In the genomic region with DNA sequence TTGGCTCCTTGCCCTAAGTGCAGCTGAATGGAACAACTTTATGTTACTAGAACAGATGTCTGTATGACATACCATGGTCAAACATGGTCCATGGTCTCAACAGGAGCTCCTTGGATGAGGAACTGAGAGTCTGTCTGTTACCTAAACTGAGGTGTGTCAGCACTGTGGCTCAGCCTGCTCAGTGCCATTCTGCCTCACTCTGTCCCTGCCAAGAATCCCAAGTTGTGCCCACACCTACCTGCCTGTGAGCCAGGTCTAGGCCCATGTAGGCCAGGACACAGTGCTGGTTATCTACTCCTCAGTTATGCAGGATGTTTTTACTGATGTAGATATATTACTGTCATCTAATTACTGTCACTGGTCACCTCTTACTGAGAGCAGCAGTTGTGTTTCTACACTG, we compare ENCODE assay signal across 25 mouse cellular contexts. TPM values are rescaled to one million over a fixed set of nuclear protein-coding genes. Genes with fewer than 3 reads are reported as not detected.
"Had no signal": no experiment of that assay in that cellular context is flagged by ENCODE, and none has a peak within 500 bp of the region (broad histone marks: within the 10 kb centered on the region; RNA-seq: fewer than 3 reads in every experiment).

No protein-coding gene starts in this region.

- H3K4me3 ChIP-seq: lung, embryonic 15.5 days; megakaryocyte, embryonic 14.5 days; midbrain, embryonic 13.5 days; midbrain, embryonic 15.5 days; neural tube, embryonic 12.5 days; stomach, embryonic 15.5 days had no signal

- H3K27ac ChIP-seq: lung, embryonic 15.5 days; macrophage; midbrain, embryonic 13.5 days; midbrain, embryonic 15.5 days; neural tube, embryonic 12.5 days; stomach, embryonic 15.5 days; stomach, postnatal 0 days had no signal

- H3K4me1 ChIP-seq: lung, embryonic 15.5 days; midbrain, embryonic 13.5 days; midbrain, embryonic 15.5 days; neural tube, embryonic 12.5 days; stomach, embryonic 15.5 days had no signal

- H3K36me3 ChIP-seq: lung, embryonic 15.5 days; midbrain, embryonic 13.5 days; midbrain, embryonic 15.5 days; neural tube, embryonic 12.5 days; stomach, embryonic 15.5 days had no signal

- H3K9me3 ChIP-seq: lung, embryonic 15.5 days; megakaryocyte, embryonic 14.5 days; midbrain, embryonic 13.5 days; midbrain, embryonic 15.5 days; neural tube, embryonic 12.5 days; stomach, embryonic 15.5 days had no signal

- H3K9ac ChIP-seq: liver, postnatal 0 days; lung, embryonic 15.5 days; midbrain, embryonic 13.5 days; midbrain, embryonic 15.5 days; neural tube, embryonic 12.5 days; stomach, embryonic 15.5 days had no signal

- DNase-seq: liver, postnatal 0 days; lung, adult 2 months; lung, postnatal 14 days; lung, postnatal 36 days; right cerebral cortex, postnatal 14 days; thymus, adult 2 months; thymus, postnatal 25 days; thymus, postnatal 4 days had no signal

- H3K27me3 ChIP-seq: lung, embryonic 15.5 days; midbrain, embryonic 13.5 days; midbrain, embryonic 15.5 days; neural tube, embryonic 12.5 days; stomach, embryonic 15.5 days had no signal

- ATAC-seq: liver, postnatal 0 days; lung, postnatal 0 days; midbrain, embryonic 13.5 days; midbrain, embryonic 15.5 days had no signal

- H3K4me2 ChIP-seq: lung, embryonic 15.5 days; midbrain, embryonic 11.5 days; midbrain, embryonic 13.5 days; midbrain, embryonic 15.5 days; neural tube, embryonic 12.5 days; stomach, embryonic 15.5 days had no signal

RNA-seq across cellular contexts. Expression of gene E330034G19Rik, which starts 2.3 kb away (rescaled TPM):
- total RNA-seq: megakaryocyte progenitor cell, adult 5-6 weeks; midbrain, postnatal 0 days; monocyte, adult 5-6 weeks; neutrophil, adult 5-6 weeks had no signal
- polyA plus RNA-seq: liver, postnatal 0 days; lung, adult 2 months; lung, embryonic 15.5 days; lung, postnatal 0 days; macrophage; midbrain, embryonic 11.5 days; midbrain, embryonic 13.5 days; midbrain, embryonic 15.5 days; neural tube, embryonic 12.5 days; neural tube, embryonic 14.5 days; spleen, adult 2 months; stomach, embryonic 15.5 days; stomach, postnatal 0 days; thymus, adult 2 months; urinary bladder, adult 2 months had no signal

RNA-seq across cellular contexts. Expression of gene Dlg5, which starts 45.0 kb away (rescaled TPM):
- total RNA-seq: megakaryocyte progenitor cell, adult 5-6 weeks; neutrophil, adult 5-6 weeks had no signal
